Mouse (Mus musculus) MEL (cell line): ENCODE data around the gene Hoxd13. TPM values are rescaled to one million over a fixed set of nuclear protein-coding genes. Genes with fewer than 3 reads are reported as not detected.

Experiments
- DNase-seq: peaks from one replicate; pipeline ENCODE4 v3.0.0; 2011; ENCODE audit warnings: low read depth, low spot score
- H3K27ac ChIP-seq: 2 replicates; pipeline ENCODE4 v1.5.1; 2012; ENCODE audit warnings: low read depth, mild to moderate bottlenecking, control low read depth, low read length, moderate library complexity; ENCODE audit not compliant: control insufficient read depth
- H3K27me3 ChIP-seq, 2 experiments: fragments of 150-350 bp in 1 of 2; sonication (generic) in 1 of 2; 2 replicates each; pipeline ENCODE4 v1.6.1; 2012; ENCODE audit warnings: low read length in 2 of 2, mild to moderate bottlenecking in 2 of 2, improper control_type of control experiment in 1 of 2, moderate library complexity in 1 of 2; ENCODE audit not compliant: insufficient read depth in 2 of 2, control insufficient read depth in 1 of 2
- H3K36me3 ChIP-seq, 2 experiments: 2 replicates each; pipeline ENCODE4 v1.6.1; 2012 to 2014; ENCODE audit warnings: low read length in 2 of 2, improper control_type of control experiment in 1 of 2, inconsistent platforms in 1 of 2, mild to moderate bottlenecking in 1 of 2; ENCODE audit not compliant: insufficient read depth in 2 of 2, control insufficient read depth in 1 of 2
- H3K4me1 ChIP-seq, 2 experiments: fragments of 150-350 bp in 1 of 2; sonication (generic) in 1 of 2; 2 replicates each; pipeline ENCODE4 v1.6.1; 2012; ENCODE audit warnings: low read length in 2 of 2, improper control_type of control experiment in 1 of 2, mild to moderate bottlenecking in 1 of 2; ENCODE audit not compliant: insufficient read depth in 2 of 2, control insufficient read depth in 1 of 2
- H3K4me3 ChIP-seq, 2 experiments: fragments of 150-350 bp in 1 of 2; sonication (generic) in 1 of 2; 2 replicates each; pipeline ENCODE4 v1.5.1; 2012; ENCODE audit warnings: low read depth in 2 of 2, low read length in 2 of 2, mild to moderate bottlenecking in 2 of 2, moderate library complexity in 2 of 2, control low read depth in 1 of 2, improper control_type of control experiment in 1 of 2; ENCODE audit not compliant: control insufficient read depth in 1 of 2, insufficient read depth in 1 of 2
- H3K79me2 ChIP-seq: 2 replicates; pipeline ENCODE4 v1.6.1; 2012; ENCODE audit warnings: mild to moderate bottlenecking, low read length, moderate library complexity; ENCODE audit not compliant: control insufficient read depth, poor library complexity, insufficient read depth
- H3K9ac ChIP-seq: 2 replicates; pipeline ENCODE4 v1.6.1; 2012; ENCODE audit warnings: low read depth, mild to moderate bottlenecking, control low read depth, low read length, moderate library complexity; ENCODE audit not compliant: control insufficient read depth, poor library complexity, severe bottlenecking
- H3K9me3 ChIP-seq: fragments of 150-350 bp; sonication (generic); replicated peaks from 2 replicates; pipeline ENCODE4 v1.6.1; 2012; ENCODE audit warnings: mild to moderate bottlenecking, low read length, improper control_type of control experiment, moderate library complexity; ENCODE audit not compliant: insufficient read depth
- JUND ChIP-seq: IDR thresholded peaks from 2 replicates; pipeline ENCODE4 v1.6.1; 2011; ENCODE audit warnings: low read depth, mild to moderate bottlenecking, improper control_type of control experiment, low read length
- KAT2A ChIP-seq: conservative IDR thresholded peaks from 2 replicates; pipeline ENCODE4 v1.6.1; 2012; ENCODE audit warnings: low read depth, low read length, improper control_type of control experiment, inconsistent platforms
- TCF12 ChIP-seq: IDR thresholded peaks from 2 replicates; pipeline ENCODE4 v1.6.1; 2014; ENCODE audit warnings: low read depth, mild to moderate bottlenecking, inconsistent platforms, low read length, improper control_type of control experiment, moderate library complexity
- ZC3H11A ChIP-seq: IDR thresholded peaks from 2 replicates; pipeline ENCODE4 v1.6.1; 2012; ENCODE audit warnings: low read depth, mild to moderate bottlenecking, inconsistent platforms, low read length, improper control_type of control experiment
- polyA plus RNA-seq, 2 experiments: library from polyadenylated mRNA; stranded (reverse) in 1 of 2; unstranded in 1 of 2; fragments of >175 nt in 1 of 2; fragments of >200 nt in 1 of 2; gene quantifications; 2 replicates each; pipeline versions ENCODE4 v1.2.1 to v1.2.4; 2012; ENCODE audit warnings: low replicate concordance in 2 of 2, low read depth in 1 of 2; ENCODE audit not compliant: insufficient read length in 2 of 2, insufficient read depth in 1 of 2, missing spikeins in 1 of 2
- total RNA-seq: library from RNA; depleted of rRNA; stranded (reverse); fragments of 300-350 nt; gene quantifications from 2 replicates; pipeline ENCODE4 v1.2.3, GENCODE M21; 2012; rRNA removed

The Hoxd13 gene
- total and polyA plus RNA-seq, 3 experiments = not detected

DNA sequence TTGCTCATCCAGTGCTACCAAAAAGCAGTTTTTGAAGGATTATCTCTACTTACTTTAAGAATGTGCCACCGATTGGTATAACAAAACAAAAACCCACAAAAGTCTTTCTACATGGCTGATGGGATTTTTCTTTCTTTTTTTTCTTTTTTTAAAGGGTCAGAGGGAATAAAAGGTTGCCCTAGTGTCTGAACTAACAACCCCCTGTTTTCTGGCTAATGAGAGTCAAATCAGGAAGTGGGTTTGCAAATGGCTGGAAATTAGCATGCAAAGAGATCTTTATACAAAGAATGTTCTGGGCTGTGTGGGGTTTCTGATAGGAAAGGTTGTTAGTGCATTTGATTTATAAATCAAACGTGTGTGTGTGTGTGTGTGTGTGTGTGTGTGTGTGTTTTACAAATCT is 52.3 kb downstream of the Hoxd13 start:
- TF ChIP-seq TCF12 (no peak), ZC3H11A (no peak)
- TF ChIP-seq, all 39 proteins: peak for 0
- no peak overlapping the region for H3K27ac ChIP-seq
- H3K9me3 ChIP-seq = no peaks in the 10 kb centered on the region
- H3K4me3 ChIP-seq = no peak overlapping the region
- no peak for DNase-seq
- no peak overlapping the region for H3K9ac ChIP-seq
- no peaks in the 10 kb centered on the region for H3K79me2 ChIP-seq
- no peaks in the 10 kb centered on the region for H3K4me1 ChIP-seq
- H3K27me3 ChIP-seq = no peaks in the 10 kb centered on the region; a peak in 1 of 4 replicates
- no peaks in the 10 kb centered on the region for H3K36me3 ChIP-seq

DNA sequence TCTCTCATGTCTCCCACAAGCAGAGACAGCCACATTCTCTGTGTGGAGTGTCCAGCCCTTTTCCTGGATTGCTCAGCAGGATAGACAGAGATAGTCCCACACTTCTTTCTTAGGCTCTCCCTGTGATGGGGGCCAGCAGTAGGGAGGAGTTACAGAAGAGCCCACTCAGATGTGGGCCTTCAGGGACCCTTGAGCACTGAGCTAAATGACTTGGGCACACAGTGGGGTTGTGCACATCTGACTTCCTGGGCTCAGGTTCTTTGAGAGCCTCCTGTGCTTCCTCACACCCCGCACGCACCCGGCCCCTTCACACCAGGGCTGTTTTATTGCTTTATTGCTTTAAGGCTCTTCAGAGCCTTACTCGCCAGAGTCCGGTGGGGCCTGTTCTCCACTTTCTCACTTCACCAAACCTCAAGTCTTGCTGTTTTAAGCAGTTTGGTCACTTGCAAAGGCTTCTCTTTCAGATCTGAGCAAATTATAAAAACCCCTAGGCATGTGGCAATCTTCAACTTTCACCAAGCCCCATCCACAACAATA is 52.9 kb downstream of the Hoxd13 start:
- H3K9ac ChIP-seq = no peak overlapping the region
- H3K27me3 ChIP-seq = no peaks in the 10 kb centered on the region; a peak in 1 of 4 replicates
- TF ChIP-seq JUND (no peak), KAT2A (no peak)

More for the DNA sequence above, 52.9 kb downstream of the Hoxd13 start:
- Histone ChIP-seq H3K4me3 (no peak overlapping the region), H3K79me2 (no peaks in the 10 kb centered on the region), H3K9me3 (no peaks in the 10 kb centered on the region), H3K36me3 (no peaks in the 10 kb centered on the region), H3K27ac (no peak overlapping the region), H3K4me1 (no peaks in the 10 kb centered on the region)
- DNase-seq = no peak

Other genes with a start within 250 kb of the Hoxd13 start
- gene Lnpk, start 88.9 kb upstream of the Hoxd13 start, total RNA-seq = 35.5 and 36.1 TPM in 2 replicates
- 10 to 100 TPM in 1 of 2 experiments, not detected in 1; 35.5 TPM for gene Lnpk, start 88.9 kb upstream of the Hoxd13 start, polyA plus RNA-seq
- gene Evx2, start 8.8 kb upstream of the Hoxd13 start, total RNA-seq = not detected in 2 replicates
- not detected for gene Evx2, start 8.8 kb upstream of the Hoxd13 start, polyA plus RNA-seq
- not detected in 2 replicates for gene Hoxd12, start 6.7 kb downstream of the Hoxd13 start, total RNA-seq
- gene Hoxd12, start 6.7 kb downstream of the Hoxd13 start, polyA plus RNA-seq = not detected
- not detected in 2 replicates for gene Hoxd11, start 11.2 kb downstream of the Hoxd13 start, total RNA-seq
- gene Hoxd11, start 11.2 kb downstream of the Hoxd13 start, polyA plus RNA-seq = not detected
- not detected in 2 replicates for gene Hoxd10, start 23.6 kb downstream of the Hoxd13 start, total RNA-seq
- gene Hoxd10, start 23.6 kb downstream of the Hoxd13 start, polyA plus RNA-seq = not detected
- not detected in 2 replicates for gene Hoxd9, start 29.4 kb downstream of the Hoxd13 start, total RNA-seq
- gene Hoxd9, start 29.4 kb downstream of the Hoxd13 start, polyA plus RNA-seq = not detected
- 4.7 and 5.4 TPM in 2 replicates for gene Hoxd8, start 36.3 kb downstream of the Hoxd13 start, total RNA-seq
- gene Hoxd8, start 36.3 kb downstream of the Hoxd13 start, polyA plus RNA-seq = 1 to 10 TPM in 1 of 2 experiments, not detected in 1; 7.4 TPM
- not detected in 2 replicates for gene Hoxd3, start 43.6 kb downstream of the Hoxd13 start, total RNA-seq
- gene Hoxd3, start 43.6 kb downstream of the Hoxd13 start, polyA plus RNA-seq = not detected
- gene Hoxd4, start 43.6 kb downstream of the Hoxd13 start, total RNA-seq = not detected in 2 replicates
- not detected for gene Hoxd4, start 43.6 kb downstream of the Hoxd13 start, polyA plus RNA-seq
- gene Gm28230, start 58.4 kb downstream of the Hoxd13 start, total RNA-seq = not detected in 2 replicates
- gene Gm28230, start 58.4 kb downstream of the Hoxd13 start, polyA plus RNA-seq = not detected
- gene Hoxd1, start 94.7 kb downstream of the Hoxd13 start, total RNA-seq = not detected in 2 replicates
- gene Hoxd1, start 94.7 kb downstream of the Hoxd13 start, polyA plus RNA-seq = not detected
- 81.9 and 85.0 TPM in 2 replicates for gene Mtx2, start 157.5 kb downstream of the Hoxd13 start, total RNA-seq
- 1,000 to 10,000 TPM in 1 of 2 experiments, 100 to 1,000 TPM in 1; 152 to 1,244 TPM for gene Mtx2, start 157.5 kb downstream of the Hoxd13 start, polyA plus RNA-seq